Mouse (Mus musculus): ENCODE results near the gene Slc38a6.

GRCm38 (mm10) chr12:73400481-73401025, 114.0 kb downstream of the Slc38a6 start:
- TF ChIP-seq CTCF (IDR thresholded peaks at IDR 0.05; ENCODE audit: low read depth) (no peak), EP300 (IDR thresholded peaks at IDR 0.05; ENCODE audit: low read depth) (no peak)

All from heart, postnatal 0 days (tissue).